In the genomic region with DNA sequence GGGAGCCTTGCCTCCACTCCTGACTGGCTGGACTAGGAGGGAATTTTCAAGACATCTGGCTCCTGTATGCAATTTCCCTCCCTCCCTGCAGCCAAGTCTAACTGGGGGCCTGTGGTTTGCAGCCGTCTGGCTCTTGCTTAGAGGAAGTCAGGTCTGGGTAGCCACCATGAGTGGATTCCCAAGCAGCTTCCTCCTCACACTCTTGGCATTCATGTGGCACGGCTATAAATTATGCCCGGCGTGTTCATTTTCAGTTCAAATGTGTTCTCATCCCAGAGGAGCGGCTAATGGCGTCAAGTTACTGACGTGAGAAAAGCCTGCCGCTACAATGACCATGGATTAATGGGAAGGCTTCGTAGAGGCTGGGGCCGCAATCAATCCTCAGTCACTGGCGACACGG, we compare ENCODE assay signal across 13 mouse cellular contexts.
DNase-seq lines count a peak whose midpoint lies in the region; ATAC-seq and TF ChIP-seq lines count a peak whose summit lies in the region.
"Had no signal": no experiment of that assay in that cellular context is flagged by ENCODE, and none has a peak within 500 bp of the region (broad histone marks: within the 10 kb centered on the region; RNA-seq: fewer than 3 reads in every experiment).

No protein-coding gene starts in this region.

- no peak overlapping the region for H3K4me2 ChIP-seq in hindbrain, embryonic 14.5 days (replicated peaks)
- H3K4me2 ChIP-seq in midbrain, embryonic 14.5 days (ENCODE audit: low read length), result no peak overlapping the region
- H3K4me2 ChIP-seq: heart, embryonic 11.5 days had no signal

- H3K4me3 ChIP-seq in hindbrain, embryonic 14.5 days (replicated peaks; ENCODE audit: low read length), result no peak overlapping the region
- H3K4me3 ChIP-seq in midbrain, embryonic 14.5 days (replicated peaks; ENCODE audit: low read depth, low read length), result no peak overlapping the region

- 0 out of 2 replicates have a peak, but pooled peaks cover 12% of the 10 kb centered on the region for H3K4me1 ChIP-seq in hindbrain, embryonic 14.5 days (replicated peaks; ENCODE audit: control insufficient read depth, insufficient read depth, low read length)
- H3K4me1 ChIP-seq in midbrain, embryonic 14.5 days (ENCODE audit: control insufficient read depth, insufficient read depth, low read length), result 0 out of 2 replicates have a peak, but pooled peaks cover 3% of the 10 kb centered on the region

- 0 out of 2 replicates have a peak overlapping the region, but pooled peaks have one; percentile 16 for H3K9ac ChIP-seq in hindbrain, embryonic 14.5 days
- H3K9ac ChIP-seq in midbrain, embryonic 14.5 days (replicated peaks; ENCODE audit: low read length), result no peak overlapping the region

- no peak; the same call in 1 of the 2 replicates for ATAC-seq in hindbrain, embryonic 14.5 days (ENCODE audit: low FRiP score)
- ATAC-seq in midbrain, embryonic 14.5 days (ENCODE audit: low FRiP score, low TSS enrichment), result no peak
- ATAC-seq: activated CD4-positive, CD25-positive, alpha-beta regulatory T cell, adult 4 months; intestine, embryonic 16.5 days; lung, postnatal 0 days had no signal

- no peaks in the 10 kb centered on the region for H3K27me3 ChIP-seq in hindbrain, embryonic 14.5 days (ENCODE audit: control insufficient read depth, insufficient read depth, low read length)
- no peaks in the 10 kb centered on the region for H3K27me3 ChIP-seq in midbrain, embryonic 14.5 days (ENCODE audit: control insufficient read depth, insufficient read depth, low read length)

- WGBS in hindbrain, embryonic 14.5 days, result 44% methylated on average over 12 of the region's 12 CpGs
- 54% methylated on average over 12 of the region's 12 CpGs for WGBS in midbrain, embryonic 14.5 days

- H3K27ac ChIP-seq in hindbrain, embryonic 14.5 days, result peak overlapping the region; percentile 57; the same call in 1 of the 2 replicates
- H3K27ac ChIP-seq in midbrain, embryonic 14.5 days (replicated peaks; ENCODE audit: low read depth, low read length), result peak overlapping the region; percentile 41; the same call in 1 of the 2 replicates

- intact Hi-C loops in heart, postnatal 25 days (cut with DNase I), result no loop called here

- no peak for TF ChIP-seq CTCF in brain, embryonic 14.5 days (IDR thresholded peaks at IDR 0.05; ENCODE audit: borderline replicate concordance, extremely low read depth, insufficient read depth, insufficient read length)

- no peak for TF ChIP-seq POLR2A in brain, embryonic 14.5 days (IDR thresholded peaks at IDR 0.05; ENCODE audit: borderline replicate concordance, extremely low read depth, insufficient read depth, insufficient read length, poor library complexity, severe bottlenecking)

- DNase-seq in embryo, embryonic 10.5 days (ENCODE audit: low spot score), result peak; percentile 42
- no peak for DNase-seq in embryo, embryonic 10 days (ENCODE audit: low spot score)
- peak; percentile 44 for DNase-seq in brain, embryonic 14.5 days (ENCODE audit: low read depth)
- DNase-seq in hindbrain, embryonic 14.5 days (ENCODE audit: low spot score), result no peak
- DNase-seq in midbrain, embryonic 14.5 days, result peak; percentile 35
- DNase-seq in right cerebral cortex, postnatal 36 days (ENCODE audit: low spot score in 2 of 2), result no peak
- no peak for DNase-seq in heart, postnatal 25 days (ENCODE audit: low spot score)
- DNase-seq in thymus, postnatal 0 days (ENCODE audit: low spot score), result no peak
- DNase-seq: thymus, postnatal 14 days had no signal

- no peaks in the 10 kb centered on the region for H3K36me3 ChIP-seq in hindbrain, embryonic 14.5 days (replicated peaks; ENCODE audit: control insufficient read depth, insufficient read depth)
- no peaks in the 10 kb centered on the region for H3K36me3 ChIP-seq in midbrain, embryonic 14.5 days (ENCODE audit: control insufficient read depth, insufficient read depth, low read length)

- peaks cover 10% of the 10 kb centered on the region; the same call in 1 of the 2 replicates for H3K9me3 ChIP-seq in hindbrain, embryonic 14.5 days (ENCODE audit: control insufficient read depth, low read length)
- peaks cover 7% of the 10 kb centered on the region; the same call in 1 of the 2 replicates for H3K9me3 ChIP-seq in midbrain, embryonic 14.5 days (ENCODE audit: control insufficient read depth, low read length)

Comparison
In these comparisons a context has a peak if more than half of its experiments do, and no peak if none do; other contexts are left out.
1. DNase-seq: peak in embryo, embryonic 10.5 days (single experiment), brain, embryonic 14.5 days (single experiment) and midbrain, embryonic 14.5 days (single experiment); none in embryo, embryonic 10 days (single experiment), hindbrain, embryonic 14.5 days (single experiment), right cerebral cortex, postnatal 36 days (0 of 2), heart, postnatal 25 days (single experiment) and thymus, postnatal 0 days (single experiment).